Mouse (Mus musculus): ENCODE results near the gene Rsg1. TPM values are rescaled to one million over a fixed set of nuclear protein-coding genes. Genes with fewer than 3 reads are reported as not detected.
A peak's percentile ranks its signal among the peaks of the same experiment; 100 is the strongest.

The Rsg1 gene
- polyA plus RNA-seq, 1 experiment from 2014 or later, result 4.9 TPM

DNA sequence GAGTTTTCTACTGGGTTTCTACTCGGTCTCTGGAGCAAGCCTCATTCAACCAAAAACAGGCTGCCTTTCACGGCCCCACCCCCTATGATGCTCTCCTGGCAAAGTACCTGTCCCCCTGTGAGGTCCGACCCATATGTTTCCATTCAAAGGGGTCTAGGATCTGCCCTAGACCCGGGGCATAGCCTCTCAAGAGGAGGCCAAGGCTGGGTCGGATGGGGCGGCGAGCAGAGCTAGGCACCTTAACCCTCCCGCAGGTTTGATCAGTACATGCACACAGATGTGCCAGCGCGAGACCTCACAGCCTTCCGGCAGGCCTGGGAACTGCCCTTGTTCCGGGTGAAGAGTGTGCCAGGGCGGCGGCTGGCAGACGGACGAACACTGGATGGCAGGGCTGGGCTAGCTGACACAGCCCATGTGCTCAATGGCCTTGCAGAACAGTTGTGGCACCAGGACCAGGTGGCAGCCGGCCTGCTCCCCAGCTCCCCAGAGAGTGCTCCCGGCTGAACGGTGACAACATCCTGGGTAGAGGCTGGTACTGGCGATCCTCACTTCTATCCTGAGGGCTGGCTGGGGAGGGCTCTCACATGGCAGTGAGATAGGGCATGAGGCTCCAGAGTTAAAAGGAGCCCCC lies 5.9 kb downstream of the Rsg1 start:
- Histone ChIP-seq H3K9me3 (ENCODE audit: control insufficient read depth, low read length) (no peaks in the 10 kb centered on the region), H3K4me2 (ENCODE audit: low read length) (no peak overlapping the region), H3K27ac (ENCODE audit: low read depth) (no peak overlapping the region), H3K4me3 (ENCODE audit: low read depth, low read length) (no peak overlapping the region), H3K27me3 (replicated peaks; ENCODE audit: control insufficient read depth, insufficient read depth, low read length) (no peaks in the 10 kb centered on the region), H3K4me1 (replicated peaks; ENCODE audit: control insufficient read depth, insufficient read depth, low read length) (peaks cover under 1% of the 10 kb centered on the region), H3K9ac (ENCODE audit: low read length) (no peak overlapping the region), H3K36me3 (ENCODE audit: control insufficient read depth, insufficient read depth, low read length) (no peaks in the 10 kb centered on the region)
- WGBS, result 92% methylated on average over 20 of the region's 20 CpGs
- no peak for ATAC-seq (replicated peaks; ENCODE audit: low FRiP score, low TSS enrichment, low read depth)
- no peak for DNase-seq (ENCODE audit: low spot score)

DNA sequence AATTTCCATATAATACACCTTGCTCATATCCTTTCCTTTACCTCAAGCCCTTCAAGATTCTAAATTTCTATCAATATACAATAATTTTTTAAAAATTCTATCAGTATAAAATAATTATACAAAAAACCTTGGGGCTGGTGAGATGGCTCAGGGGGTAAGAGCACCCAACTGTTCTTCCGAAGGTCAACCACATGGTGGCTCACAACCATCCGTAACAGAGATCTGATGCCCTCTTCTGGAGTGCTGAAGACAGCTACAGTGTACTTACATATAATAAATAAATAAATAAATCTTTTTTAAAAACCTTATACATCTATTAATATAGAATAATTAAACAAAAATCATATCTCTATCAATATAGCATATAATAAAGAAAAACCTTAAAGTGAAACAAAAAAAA lies 8.1 kb downstream of the Rsg1 start:
- 78% methylated on average over 2 of the region's 2 CpGs for WGBS
- Histone ChIP-seq H3K4me1 (replicated peaks; ENCODE audit: control insufficient read depth, insufficient read depth, low read length) (no peaks in the 10 kb centered on the region), H3K4me2 (ENCODE audit: low read length) (no peak overlapping the region), H3K27ac (ENCODE audit: low read depth) (no peak overlapping the region), H3K27me3 (replicated peaks; ENCODE audit: control insufficient read depth, insufficient read depth, low read length) (no peaks in the 10 kb centered on the region), H3K9ac (ENCODE audit: low read length) (no peak overlapping the region), H3K36me3 (ENCODE audit: control insufficient read depth, insufficient read depth, low read length) (no peaks in the 10 kb centered on the region), H3K4me3 (ENCODE audit: low read depth, low read length) (no peak overlapping the region), H3K9me3 (ENCODE audit: control insufficient read depth, low read length) (no peaks in the 10 kb centered on the region)
- ATAC-seq (replicated peaks; ENCODE audit: low FRiP score, low TSS enrichment, low read depth) (no peak), DNase-seq (ENCODE audit: low spot score) (no peak)

DNA sequence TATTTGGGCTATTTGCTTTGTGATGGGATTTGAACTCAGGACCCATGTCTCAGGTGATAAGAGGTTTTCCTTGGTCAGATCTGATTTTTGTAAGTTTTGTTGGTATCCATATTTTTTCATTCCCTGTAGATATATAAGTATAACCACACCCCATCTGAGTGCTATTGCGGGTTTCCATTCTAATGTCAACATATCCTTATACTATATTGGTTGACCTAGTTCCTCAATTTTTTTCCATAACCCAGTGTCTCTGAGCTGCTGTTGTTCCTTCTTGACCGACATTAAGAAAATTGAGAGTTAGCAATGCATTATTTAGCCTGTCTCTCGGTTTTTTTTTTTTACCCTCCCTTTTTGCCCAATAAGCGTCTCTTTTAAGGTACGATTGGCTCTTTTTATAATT lies 9.0 kb downstream of the Rsg1 start:
- no peaks in the 10 kb centered on the region for H3K9me3 ChIP-seq (ENCODE audit: control insufficient read depth, low read length)
- no peak overlapping the region for H3K4me3 ChIP-seq (ENCODE audit: low read depth, low read length)
- ATAC-seq (replicated peaks; ENCODE audit: low FRiP score, low TSS enrichment, low read depth) (no peak), DNase-seq (ENCODE audit: low spot score) (no peak)
- H3K36me3 ChIP-seq (ENCODE audit: control insufficient read depth, insufficient read depth, low read length), result no peaks in the 10 kb centered on the region
- H3K4me1 ChIP-seq (replicated peaks; ENCODE audit: control insufficient read depth, insufficient read depth, low read length), result no peaks in the 10 kb centered on the region
- WGBS, result 91% methylated on average over 5 of the region's 5 CpGs
- no peak overlapping the region for H3K9ac ChIP-seq (ENCODE audit: low read length)
- H3K27ac ChIP-seq (ENCODE audit: low read depth), result no peak overlapping the region
- no peak overlapping the region for H3K4me2 ChIP-seq (ENCODE audit: low read length)
- no peaks in the 10 kb centered on the region for H3K27me3 ChIP-seq (replicated peaks; ENCODE audit: control insufficient read depth, insufficient read depth, low read length)

DNA sequence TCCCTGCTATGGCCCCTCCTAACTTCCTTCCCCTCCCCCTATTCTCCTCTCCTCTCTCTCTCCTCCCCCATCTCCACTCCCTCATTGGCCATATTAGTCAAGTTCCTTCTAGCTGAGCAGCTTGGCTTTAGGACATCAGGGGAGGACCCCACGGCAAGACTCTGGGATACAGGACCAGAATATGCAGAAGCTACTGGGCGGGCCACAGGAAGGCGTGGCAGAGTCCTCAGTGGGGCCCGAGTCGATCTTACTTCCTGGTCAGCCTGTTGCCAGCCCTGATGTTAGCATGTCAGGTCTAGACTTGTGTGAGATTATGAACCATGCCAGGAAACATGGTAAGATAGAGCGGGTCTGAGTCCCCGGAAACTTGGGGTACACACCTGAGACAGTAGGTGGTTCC lies 14.9 kb downstream of the Rsg1 start:
- Histone ChIP-seq H3K4me1 (replicated peaks; ENCODE audit: control insufficient read depth, insufficient read depth, low read length) (no peaks in the 10 kb centered on the region), H3K4me2 (ENCODE audit: low read length) (no peak overlapping the region), H3K4me3 (ENCODE audit: low read depth, low read length) (no peak overlapping the region), H3K9me3 (ENCODE audit: control insufficient read depth, low read length) (no peaks in the 10 kb centered on the region), H3K9ac (ENCODE audit: low read length) (no peak overlapping the region), H3K36me3 (ENCODE audit: control insufficient read depth, insufficient read depth, low read length) (no peaks in the 10 kb centered on the region), H3K27me3 (replicated peaks; ENCODE audit: control insufficient read depth, insufficient read depth, low read length) (no peaks in the 10 kb centered on the region), H3K27ac (ENCODE audit: low read depth) (no peak overlapping the region)
- DNase-seq (ENCODE audit: low spot score) (no peak), ATAC-seq (replicated peaks; ENCODE audit: low FRiP score, low TSS enrichment, low read depth) (no peak)
- 74% methylated on average over 7 of the region's 7 CpGs for WGBS

DNA sequence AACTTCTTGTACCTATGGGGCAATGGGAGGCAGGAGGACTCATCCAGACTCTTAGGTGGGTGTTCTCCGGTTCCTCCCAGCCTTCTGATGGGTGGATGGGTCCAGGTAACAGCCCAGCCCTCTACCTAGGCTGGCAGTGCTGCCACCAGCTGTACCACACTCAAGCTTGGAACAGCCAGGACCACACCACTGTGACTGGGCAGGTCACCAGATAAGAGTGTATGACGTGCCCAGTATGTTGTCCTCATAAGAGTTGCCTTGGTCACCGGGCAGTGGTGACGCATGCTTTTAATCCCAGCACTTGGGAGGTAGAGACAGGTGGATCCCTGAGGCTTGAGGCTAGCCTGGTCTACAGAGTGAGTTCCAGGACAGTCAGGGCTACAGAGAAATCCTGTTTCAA lies 19.4 kb downstream of the Rsg1 start:
- no peak overlapping the region for H3K4me3 ChIP-seq (ENCODE audit: low read depth, low read length)
- no peak for ATAC-seq (replicated peaks; ENCODE audit: low FRiP score, low TSS enrichment, low read depth)

DNA sequence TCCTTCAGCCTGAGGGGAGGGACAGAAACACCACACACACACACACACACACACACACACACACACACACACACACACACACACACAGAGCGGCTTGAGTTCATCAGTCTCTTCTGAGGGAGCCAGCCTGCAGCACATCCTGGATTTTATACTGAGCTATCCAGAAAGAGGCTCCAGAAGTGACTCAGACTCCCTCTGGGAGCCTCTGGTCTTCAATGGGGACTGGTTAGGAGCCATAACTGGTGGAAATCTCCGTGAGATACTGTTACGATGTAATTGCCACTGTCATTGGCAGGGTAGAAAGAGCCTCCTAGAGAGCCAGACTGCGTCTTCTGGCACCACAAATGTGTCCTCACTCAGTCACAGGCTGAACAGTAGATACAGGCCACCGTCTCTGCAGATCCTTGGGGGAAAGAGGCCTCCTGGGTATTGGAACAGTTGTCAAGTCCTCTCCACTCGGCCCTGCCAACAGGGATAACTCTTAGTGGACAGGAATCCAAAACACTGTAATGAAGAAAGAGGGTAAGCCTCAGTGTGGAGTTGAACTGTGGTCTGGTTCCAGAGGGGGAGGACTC lies 21.9 kb downstream of the Rsg1 start:
- ATAC-seq (replicated peaks; ENCODE audit: low FRiP score, low TSS enrichment, low read depth) (no peak), DNase-seq (ENCODE audit: low spot score) (no peak)
- no peak overlapping the region for H3K27ac ChIP-seq (ENCODE audit: low read depth)
- peaks cover 8% of the 10 kb centered on the region; the same call in 1 of the 2 replicates for H3K4me1 ChIP-seq (replicated peaks; ENCODE audit: control insufficient read depth, insufficient read depth, low read length)
- WGBS, result 69% methylated on average over 6 of the region's 6 CpGs
- H3K9me3 ChIP-seq (ENCODE audit: control insufficient read depth, low read length), result no peaks in the 10 kb centered on the region
- H3K27me3 ChIP-seq (replicated peaks; ENCODE audit: control insufficient read depth, insufficient read depth, low read length), result peaks cover 21% of the 10 kb centered on the region
- no peak overlapping the region for H3K9ac ChIP-seq (ENCODE audit: low read length)
- H3K36me3 ChIP-seq (ENCODE audit: control insufficient read depth, insufficient read depth, low read length), result no peaks in the 10 kb centered on the region
- no peak overlapping the region for H3K4me3 ChIP-seq (ENCODE audit: low read depth, low read length)
- no peak overlapping the region for H3K4me2 ChIP-seq (ENCODE audit: low read length)

More for the DNA sequence above, 19.4 kb downstream of the Rsg1 start:
- Histone ChIP-seq H3K36me3 (ENCODE audit: control insufficient read depth, insufficient read depth, low read length) (no peaks in the 10 kb centered on the region), H3K9me3 (ENCODE audit: control insufficient read depth, low read length) (no peaks in the 10 kb centered on the region), H3K4me1 (replicated peaks; ENCODE audit: control insufficient read depth, insufficient read depth, low read length) (no peaks in the 10 kb centered on the region), H3K4me2 (ENCODE audit: low read length) (no peak overlapping the region), H3K27me3 (replicated peaks; ENCODE audit: control insufficient read depth, insufficient read depth, low read length) (0 out of 2 replicates have a peak, but pooled peaks cover 4% of the 10 kb centered on the region), H3K9ac (ENCODE audit: low read length) (no peak overlapping the region), H3K27ac (ENCODE audit: low read depth) (no peak overlapping the region)
- no peak for DNase-seq (ENCODE audit: low spot score)
- WGBS, result 93% methylated on average over 4 of the region's 4 CpGs

DNA sequence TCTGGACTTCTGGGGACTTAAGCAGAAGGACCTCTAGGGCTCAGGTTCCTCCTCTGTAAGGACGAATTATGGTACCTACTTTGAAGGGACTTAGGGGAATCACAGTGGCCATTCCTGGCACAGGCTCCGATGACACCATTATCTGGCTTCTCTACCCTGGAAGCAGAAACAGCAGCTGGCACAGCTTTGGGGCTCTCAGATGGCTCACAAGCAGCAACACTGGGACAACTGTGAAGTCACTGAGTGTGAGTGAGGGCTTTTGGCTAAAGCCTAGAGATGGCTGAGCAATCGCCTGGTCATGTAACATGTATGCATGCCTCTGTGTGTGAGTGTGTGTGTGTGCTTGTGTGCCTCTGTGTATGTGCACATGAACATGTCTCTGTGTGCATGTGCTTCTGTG lies 23.1 kb downstream of the Rsg1 start:
- ATAC-seq (replicated peaks; ENCODE audit: low FRiP score, low TSS enrichment, low read depth) (no peak), DNase-seq (ENCODE audit: low spot score) (no peak)
- H3K9me3 ChIP-seq (ENCODE audit: control insufficient read depth, low read length), result no peaks in the 10 kb centered on the region
- H3K27ac ChIP-seq (ENCODE audit: low read depth), result no peak overlapping the region
- H3K4me3 ChIP-seq (ENCODE audit: low read depth, low read length), result no peak overlapping the region
- peaks cover 17% of the 10 kb centered on the region for H3K4me1 ChIP-seq (replicated peaks; ENCODE audit: control insufficient read depth, insufficient read depth, low read length)
- WGBS, result 77% methylated on average over 3 of the region's 3 CpGs
- H3K36me3 ChIP-seq (ENCODE audit: control insufficient read depth, insufficient read depth, low read length), result no peaks in the 10 kb centered on the region
- H3K9ac ChIP-seq (ENCODE audit: low read length), result no peak overlapping the region
- H3K27me3 ChIP-seq (replicated peaks; ENCODE audit: control insufficient read depth, insufficient read depth, low read length), result peaks cover 33% of the 10 kb centered on the region
- H3K4me2 ChIP-seq (ENCODE audit: low read length), result no peak overlapping the region

DNA sequence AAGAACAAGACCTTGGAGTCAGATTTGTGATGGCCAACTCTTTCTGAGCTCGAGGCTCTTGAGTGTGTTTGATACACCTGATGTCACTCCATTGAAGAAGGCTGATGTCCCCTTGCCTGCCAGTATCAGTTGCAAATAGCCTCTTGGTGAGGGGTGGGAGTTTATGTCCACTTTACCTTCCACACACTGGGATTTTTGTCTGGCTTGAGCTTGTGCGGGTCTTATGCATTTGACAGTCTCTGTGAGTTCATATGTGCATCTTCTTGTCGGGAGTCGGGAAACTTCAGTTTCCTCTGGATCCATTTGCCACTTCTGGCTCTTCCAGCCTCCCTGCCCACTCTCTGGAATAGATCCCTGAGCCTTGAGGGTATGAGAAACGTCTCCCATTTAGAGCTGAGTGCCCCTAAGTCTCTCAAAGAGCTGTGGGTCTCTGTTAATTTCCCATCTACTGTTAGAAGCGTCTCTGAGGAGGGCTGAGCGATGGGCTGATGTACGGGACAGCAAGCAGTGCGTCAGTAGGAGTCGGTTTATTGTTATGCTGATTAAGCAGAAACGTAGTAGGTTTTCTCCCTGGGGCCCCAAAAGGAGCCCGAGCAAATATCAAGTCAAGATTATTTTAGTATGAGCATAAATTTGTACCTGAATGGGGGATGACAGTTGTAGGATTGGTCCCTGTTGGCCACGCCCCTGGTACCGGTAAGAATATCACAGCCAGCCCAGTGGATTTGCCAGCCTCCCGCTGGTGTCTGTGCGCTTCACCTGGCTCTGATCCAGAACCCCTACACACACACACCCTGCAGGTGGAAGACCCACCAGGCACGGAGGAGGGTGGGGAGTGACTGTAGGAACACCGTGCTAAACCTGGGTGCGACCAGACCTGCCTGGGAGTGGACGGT lies 25.0 kb downstream of the Rsg1 start:
- Histone ChIP-seq H3K9me3 (ENCODE audit: control insufficient read depth, low read length) (no peaks in the 10 kb centered on the region), H3K4me2 (ENCODE audit: low read length) (peak overlapping the region; percentile 78), H3K4me3 (ENCODE audit: low read depth, low read length) (peak overlapping the region; percentile 38), H3K27me3 (replicated peaks; ENCODE audit: control insufficient read depth, insufficient read depth, low read length) (peaks cover 41% of the 10 kb centered on the region), H3K9ac (ENCODE audit: low read length) (peak overlapping the region; percentile 37; the same call in 1 of the 2 replicates), H3K27ac (ENCODE audit: low read depth) (no peak overlapping the region), H3K36me3 (ENCODE audit: control insufficient read depth, insufficient read depth, low read length) (no peaks in the 10 kb centered on the region), H3K4me1 (replicated peaks; ENCODE audit: control insufficient read depth, insufficient read depth, low read length) (peaks cover 29% of the 10 kb centered on the region)
- DNase-seq (ENCODE audit: low spot score), result no peak
- WGBS, result 5% methylated on average over 20 of the region's 20 CpGs
- ATAC-seq (replicated peaks; ENCODE audit: low FRiP score, low TSS enrichment, low read depth), result no peak

Measured in intestine, embryonic 14.5 days (tissue).